Mouse (Mus musculus): ENCODE measurements around the gene Cyp26b1. TPM values are rescaled to one million over a fixed set of nuclear protein-coding genes. Genes with fewer than 3 reads are reported as not detected.
A peak's percentile ranks its signal among the peaks of the same experiment; 100 is the strongest.

Gene Cyp26b1
- polyA plus RNA-seq, 1 experiment = 14.5 TPM

DNA sequence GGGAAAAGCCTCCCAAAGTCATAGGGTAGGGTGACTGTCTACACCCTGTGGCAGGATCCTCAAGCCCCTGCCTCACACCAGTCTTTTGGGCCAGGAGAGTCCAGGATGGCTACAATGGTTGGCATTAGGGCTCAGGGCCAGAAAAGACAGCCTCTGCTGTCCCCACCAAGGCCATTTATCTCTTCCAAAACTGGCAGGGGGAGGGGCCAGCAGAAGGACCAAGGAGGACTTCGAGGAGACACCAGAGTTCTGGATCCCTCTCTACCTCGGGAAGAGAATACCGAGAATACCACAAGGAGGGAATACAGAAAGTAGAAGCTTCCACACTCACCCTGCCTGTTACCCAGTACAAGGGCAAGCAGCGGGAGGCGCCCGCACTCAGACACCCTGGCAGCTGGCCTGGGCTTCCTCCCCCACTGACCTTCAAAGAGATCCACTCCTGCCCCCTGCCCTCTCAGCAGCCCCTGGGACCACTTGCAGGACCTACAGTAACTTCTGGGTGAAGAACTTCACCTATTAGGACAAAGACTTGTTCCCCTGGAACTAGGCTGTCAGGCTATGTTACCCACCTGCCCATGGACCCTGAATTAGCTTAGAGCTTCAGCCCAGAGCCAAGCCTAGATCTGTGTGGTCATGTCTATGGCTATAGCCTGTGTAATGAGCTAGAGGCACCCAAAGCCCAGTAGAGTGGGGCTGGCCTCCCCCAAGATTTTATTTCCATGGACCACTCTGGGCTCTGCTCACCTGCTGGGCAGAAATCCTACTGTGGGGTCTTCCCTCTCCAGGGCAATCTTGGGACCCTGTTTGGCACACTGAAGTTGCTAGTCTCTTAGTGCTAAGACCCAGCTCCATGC lies 12.5 kb downstream of the Cyp26b1 start:
- Histone ChIP-seq H3K4me1 (ENCODE audit: control insufficient read depth, insufficient read depth, low read length) (peaks cover 3% of the 10 kb centered on the region; the same call in 1 of the 2 replicates), H3K27me3 (ENCODE audit: control insufficient read depth, insufficient read depth, low read length) (peaks cover 5% of the 10 kb centered on the region; the same call in 1 of the 2 replicates), H3K27ac (ENCODE audit: insufficient read depth, low read length) (no peak overlapping the region), H3K4me3 (replicated peaks; ENCODE audit: insufficient read depth, low read depth, low read length) (no peak overlapping the region)
- DNase-seq = no peak
- 45% methylated on average over 6 of the region's 6 CpGs for WGBS
- no peak for TF ChIP-seq CTCF (IDR thresholded peaks at IDR 0.05; ENCODE audit: borderline replicate concordance, insufficient read depth, low read depth, low read length)
- TF ChIP-seq POLR2A (IDR thresholded peaks at IDR 0.05; ENCODE audit: borderline replicate concordance, insufficient read depth, low read length) = no peak

DNA sequence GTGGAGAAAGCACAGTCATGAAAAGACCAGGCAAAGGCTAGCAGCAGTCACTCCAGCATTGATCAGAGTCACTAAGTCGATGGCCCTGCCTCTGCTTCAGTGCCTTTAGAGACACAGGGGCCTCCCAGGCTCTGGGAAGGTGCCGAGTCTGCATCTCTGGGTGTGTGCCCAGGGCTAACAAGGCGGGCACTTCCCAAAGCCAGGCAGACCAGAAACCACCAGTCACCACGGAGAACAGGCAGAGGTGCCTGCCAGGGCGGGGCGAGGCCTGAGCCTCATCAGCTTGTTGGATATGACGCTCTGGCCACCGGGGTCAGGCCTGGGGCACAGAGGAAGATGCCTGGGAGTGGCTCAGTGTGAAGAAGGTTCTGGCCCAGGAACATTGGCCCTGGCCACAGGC lies 14.2 kb downstream of the Cyp26b1 start:
- no peak overlapping the region for H3K27ac ChIP-seq (ENCODE audit: insufficient read depth, low read length)
- DNase-seq = no peak
- H3K4me1 ChIP-seq (ENCODE audit: control insufficient read depth, insufficient read depth, low read length) = 0 out of 2 replicates have a peak, but pooled peaks cover 3% of the 10 kb centered on the region
- H3K4me3 ChIP-seq (replicated peaks; ENCODE audit: insufficient read depth, low read depth, low read length) = no peak overlapping the region
- TF ChIP-seq CTCF (IDR thresholded peaks at IDR 0.05; ENCODE audit: borderline replicate concordance, insufficient read depth, low read depth, low read length) = no peak
- TF ChIP-seq POLR2A (IDR thresholded peaks at IDR 0.05; ENCODE audit: borderline replicate concordance, insufficient read depth, low read length) = no peak
- H3K27me3 ChIP-seq (ENCODE audit: control insufficient read depth, insufficient read depth, low read length) = 0 out of 2 replicates have a peak, but pooled peaks cover 1% of the 10 kb centered on the region
- WGBS = 40% methylated on average over 8 of the region's 8 CpGs

DNA sequence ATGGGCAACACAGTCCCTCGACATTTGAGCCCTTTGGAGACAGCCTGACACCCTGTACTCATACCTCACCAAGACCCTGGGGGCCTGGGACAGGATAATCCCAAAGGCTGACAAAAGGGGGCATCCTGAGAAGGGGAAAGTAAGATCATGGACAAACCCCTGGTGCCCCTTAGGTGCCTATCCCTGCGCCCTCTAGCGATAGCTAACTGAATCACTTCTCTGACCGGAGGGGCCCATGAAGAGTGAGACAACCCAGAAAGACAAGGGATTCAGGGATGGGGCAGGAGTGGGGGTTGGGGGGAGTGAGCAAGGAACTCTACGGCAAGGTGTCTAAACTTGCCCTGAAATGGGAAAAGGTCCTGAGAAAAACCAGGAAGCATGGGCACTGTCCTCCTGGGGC lies 14.8 kb downstream of the Cyp26b1 start:
- Histone ChIP-seq H3K4me1 (ENCODE audit: control insufficient read depth, insufficient read depth, low read length) (0 out of 2 replicates have a peak, but pooled peaks cover 3% of the 10 kb centered on the region), H3K27me3 (ENCODE audit: control insufficient read depth, insufficient read depth, low read length) (0 out of 2 replicates have a peak, but pooled peaks cover 1% of the 10 kb centered on the region), H3K27ac (ENCODE audit: insufficient read depth, low read length) (no peak overlapping the region), H3K4me3 (replicated peaks; ENCODE audit: insufficient read depth, low read depth, low read length) (no peak overlapping the region)
- 17% methylated on average over 5 of the region's 5 CpGs for WGBS
- DNase-seq = peak in 1 of 2 experiments; percentile 45
- TF ChIP-seq CTCF (IDR thresholded peaks at IDR 0.05; ENCODE audit: borderline replicate concordance, insufficient read depth, low read depth, low read length) (peak; percentile 70; the same call in 1 of the 2 replicates), POLR2A (IDR thresholded peaks at IDR 0.05; ENCODE audit: borderline replicate concordance, insufficient read depth, low read length) (no peak)

GRCm38 (mm10) chr6:84577898-84578297 lies 15.8 kb downstream of the Cyp26b1 start:
- H3K27ac ChIP-seq (ENCODE audit: insufficient read depth, low read length) = no peak overlapping the region
- H3K27me3 ChIP-seq (ENCODE audit: control insufficient read depth, insufficient read depth, low read length) = no peaks in the 10 kb centered on the region
- no peak overlapping the region for H3K4me3 ChIP-seq (replicated peaks; ENCODE audit: insufficient read depth, low read depth, low read length)
- WGBS = 80% methylated on average over 4 of the region's 4 CpGs
- no peaks in the 10 kb centered on the region for H3K4me1 ChIP-seq (ENCODE audit: control insufficient read depth, insufficient read depth, low read length)
- TF ChIP-seq POLR2A (IDR thresholded peaks at IDR 0.05; ENCODE audit: borderline replicate concordance, insufficient read depth, low read length) (no peak), CTCF (IDR thresholded peaks at IDR 0.05; ENCODE audit: borderline replicate concordance, insufficient read depth, low read depth, low read length) (no peak)
- DNase-seq = no peak

- DNase-seq = peak in 1 of 2 experiments; percentile 43
- 18% methylated on average over 25 of the region's 25 CpGs for WGBS
- Histone ChIP-seq H3K4me1 (ENCODE audit: control insufficient read depth, insufficient read depth, low read length) (no peaks in the 10 kb centered on the region), H3K27ac (ENCODE audit: insufficient read depth, low read length) (no peak overlapping the region), H3K4me3 (replicated peaks; ENCODE audit: insufficient read depth, low read depth, low read length) (no peak overlapping the region), H3K27me3 (ENCODE audit: control insufficient read depth, insufficient read depth, low read length) (no peaks in the 10 kb centered on the region)
- TF ChIP-seq POLR2A (IDR thresholded peaks at IDR 0.05; ENCODE audit: borderline replicate concordance, insufficient read depth, low read length) (no peak), CTCF (IDR thresholded peaks at IDR 0.05; ENCODE audit: borderline replicate concordance, insufficient read depth, low read depth, low read length) (no peak)
These were observed 19.6 kb downstream of the Cyp26b1 start for GRCm38 (mm10) chr6:84573905-84574660.

GRCm38 (mm10) chr6:84570039-84570438 lies 23.7 kb downstream of the Cyp26b1 start:
- WGBS = 52% methylated on average over 3 of the region's 3 CpGs
- H3K27ac ChIP-seq (ENCODE audit: insufficient read depth, low read length) = no peak overlapping the region
- TF ChIP-seq CTCF (IDR thresholded peaks at IDR 0.05; ENCODE audit: borderline replicate concordance, insufficient read depth, low read depth, low read length) (no peak), POLR2A (IDR thresholded peaks at IDR 0.05; ENCODE audit: borderline replicate concordance, insufficient read depth, low read length) (no peak)
- H3K27me3 ChIP-seq (ENCODE audit: control insufficient read depth, insufficient read depth, low read length) = no peaks in the 10 kb centered on the region
- no peak overlapping the region for H3K4me3 ChIP-seq (replicated peaks; ENCODE audit: insufficient read depth, low read depth, low read length)
- H3K4me1 ChIP-seq (ENCODE audit: control insufficient read depth, insufficient read depth, low read length) = peaks cover 6% of the 10 kb centered on the region
- DNase-seq = no peak

- no peak for DNase-seq
- H3K27ac ChIP-seq (ENCODE audit: insufficient read depth, low read length) = no peak overlapping the region
- H3K4me3 ChIP-seq (replicated peaks; ENCODE audit: insufficient read depth, low read depth, low read length) = no peak overlapping the region
- peaks cover 6% of the 10 kb centered on the region for H3K4me1 ChIP-seq (ENCODE audit: control insufficient read depth, insufficient read depth, low read length)
- TF ChIP-seq POLR2A (IDR thresholded peaks at IDR 0.05; ENCODE audit: borderline replicate concordance, insufficient read depth, low read length) (no peak), CTCF (IDR thresholded peaks at IDR 0.05; ENCODE audit: borderline replicate concordance, insufficient read depth, low read depth, low read length) (no peak)
- H3K27me3 ChIP-seq (ENCODE audit: control insufficient read depth, insufficient read depth, low read length) = no peaks in the 10 kb centered on the region
These were observed 24.1 kb downstream of the Cyp26b1 start for GRCm38 (mm10) chr6:84569590-84569989.

Data from cerebellum, adult 2 months (tissue).